Mouse (Mus musculus) forebrain, postnatal 0 days (tissue): ENCODE data around the gene Zfp433. TPM values are rescaled to one million over a fixed set of nuclear protein-coding genes. Genes with fewer than 3 reads are reported as not detected.
"Not testable (repeated sequence)": the region's sequence is repeated elsewhere in the genome, so short reads cannot be mapped to it uniquely, and the experiment has no call there.

Experiments
- ATAC-seq: fragments of 200-750 bp; cut with Nextera tagmentation; 2 replicates; pipeline ENCODE4 v1.8.0; 2017; ENCODE audit warnings: mild to moderate bottlenecking, moderate library complexity
- DNase-seq: peaks from one replicate; pipeline ENCODE4 v3.0.0-alpha.2; 2015
- H3K27ac ChIP-seq: fragments of 300-500 bp; sonication (generic); 2 replicates; pipeline ENCODE4 v1.5.1; 2014; ENCODE audit warnings: low read depth, mild to moderate bottlenecking, antibody characterized with exemption, low read length, moderate library complexity, mixed read lengths
- H3K27me3 ChIP-seq: fragments of 300-500 bp; sonication (generic); 2 replicates; pipeline ENCODE4 v1.6.1; 2014; ENCODE audit warnings: mild to moderate bottlenecking, low read length, mixed read lengths; ENCODE audit not compliant: insufficient read depth
- H3K36me3 ChIP-seq: fragments of 300-500 bp; sonication (generic); 2 replicates; pipeline ENCODE4 v1.6.1; 2014; ENCODE audit warnings: mild to moderate bottlenecking, moderate library complexity; ENCODE audit not compliant: insufficient read depth
- H3K4me1 ChIP-seq: fragments of 300-500 bp; sonication (generic); 2 replicates; pipeline ENCODE4 v1.6.1; 2014; ENCODE audit warnings: antibody characterized with exemption; ENCODE audit not compliant: insufficient read depth
- H3K4me2 ChIP-seq: fragments of 300-500 bp; sonication (generic); 2 replicates; pipeline ENCODE4 v1.6.1; 2014; ENCODE audit warnings: low read depth, mild to moderate bottlenecking, moderate library complexity
- H3K4me3 ChIP-seq: fragments of 300-500 bp; sonication (generic); 2 replicates; pipeline ENCODE4 v1.5.1; 2014; ENCODE audit warnings: low read depth, low read length, mixed read lengths
- H3K9ac ChIP-seq: fragments of 300-500 bp; sonication (generic); 2 replicates; pipeline ENCODE4 v1.6.1; 2014; ENCODE audit warnings: mild to moderate bottlenecking
- H3K9me3 ChIP-seq: fragments of 300-500 bp; sonication (generic); 2 replicates; pipeline ENCODE4 v1.6.1; 2016; ENCODE audit warnings: low read length
- CTCF ChIP-seq: sonication (generic); IDR thresholded peaks from 2 replicates; pipeline ENCODE4 v1.5.1; 2016; ENCODE audit warnings: antibody characterized with exemption, control low read depth, low read depth
- WGBS: fragments of 180-500 bp; shearing (Covaris S2); extraction: QIAGEN DNeasy Blood & Tissue Kit; methylation state at CpG from one replicate; pipeline ENCODE4 v1.1.7; 2014; 5-methylcytosine and 5-hydroxymethylcytosine counted together
- polyA plus RNA-seq: library from polyadenylated mRNA; unstranded; fragments of >200 nt; fragmentation: Nextera tagmentation; extraction: Ambion mirVana; gene quantifications from 2 replicates; pipeline ENCODE4 v1.2.1, GENCODE M21; 2015
- total RNA-seq: library from RNA; depleted of rRNA; stranded (reverse); fragments of >200 nt; gene quantifications from 2 replicates; pipeline ENCODE4 v1.2.3, GENCODE M21; 2014; rRNA removed

Zfp433 gene
- 11.3 and 19.1 TPM in 2 replicates for total RNA-seq
- polyA plus RNA-seq = 6.6 and 9.1 TPM in 2 replicates

GRCm38 (mm10) chr10:81704531-81705301, at the start of gene Zfp433:
Zfp433 (plus strand) TSS chr10:81704825.
- H3K9ac ChIP-seq, H3K4me1 ChIP-seq, DNase-seq, H3K27ac ChIP-seq, H3K36me3 ChIP-seq, H3K4me3 ChIP-seq, H3K4me2 ChIP-seq, H3K27me3 ChIP-seq, H3K9me3 ChIP-seq: not testable (repeated sequence)
- no CpG with 5 or more reads among the region's 46 CpGs for WGBS
- ATAC-seq = peak; percentile 100

- peaks cover 45% of the 10 kb centered on the region for H3K9me3 ChIP-seq
- DNase-seq = no peak
- WGBS = 98% methylated on average over 10 of the region's 10 CpGs
Observed at GRCm38 (mm10) chr10:81655178-81655577, 49.4 kb upstream of the Zfp433 start.

GRCm38 (mm10) chr10:81656174-81656573, 48.5 kb upstream of the Zfp433 start:
- 95% methylated on average over 2 of the region's 2 CpGs for WGBS
- Histone ChIP-seq H3K27ac (no peak overlapping the region), H3K4me1 (no peaks in the 10 kb centered on the region), H3K4me3 (no peak overlapping the region), H3K9me3 (peaks cover 46% of the 10 kb centered on the region), H3K9ac (no peak overlapping the region), H3K4me2 (no peak overlapping the region), H3K27me3 (no peaks in the 10 kb centered on the region), H3K36me3 (peaks cover 4% of the 10 kb centered on the region; the same call in 1 of the 2 replicates)
- ATAC-seq = no peak
- DNase-seq = no peak
- no peak for TF ChIP-seq CTCF

More at GRCm38 (mm10) chr10:81655178-81655577, 49.4 kb upstream of the Zfp433 start:
- Histone ChIP-seq H3K36me3 (peaks cover 4% of the 10 kb centered on the region; the same call in 1 of the 2 replicates), H3K4me3 (no peak overlapping the region), H3K9ac (no peak overlapping the region), H3K27me3 (no peaks in the 10 kb centered on the region), H3K4me1 (no peaks in the 10 kb centered on the region), H3K4me2 (no peak overlapping the region), H3K27ac (no peak overlapping the region)
- no peak for TF ChIP-seq CTCF
- ATAC-seq = no peak

- not testable (repeated sequence) for H3K36me3 ChIP-seq, H3K27ac ChIP-seq, H3K4me3 ChIP-seq, H3K4me1 ChIP-seq, DNase-seq, ATAC-seq, H3K9me3 ChIP-seq, H3K27me3 ChIP-seq, H3K9ac ChIP-seq, H3K4me2 ChIP-seq
- WGBS = no CpG with 5 or more reads among the region's 18 CpGs
Observed at GRCm38 (mm10) chr10:81687114-81687513, 17.5 kb upstream of the Zfp433 start.

DNA sequence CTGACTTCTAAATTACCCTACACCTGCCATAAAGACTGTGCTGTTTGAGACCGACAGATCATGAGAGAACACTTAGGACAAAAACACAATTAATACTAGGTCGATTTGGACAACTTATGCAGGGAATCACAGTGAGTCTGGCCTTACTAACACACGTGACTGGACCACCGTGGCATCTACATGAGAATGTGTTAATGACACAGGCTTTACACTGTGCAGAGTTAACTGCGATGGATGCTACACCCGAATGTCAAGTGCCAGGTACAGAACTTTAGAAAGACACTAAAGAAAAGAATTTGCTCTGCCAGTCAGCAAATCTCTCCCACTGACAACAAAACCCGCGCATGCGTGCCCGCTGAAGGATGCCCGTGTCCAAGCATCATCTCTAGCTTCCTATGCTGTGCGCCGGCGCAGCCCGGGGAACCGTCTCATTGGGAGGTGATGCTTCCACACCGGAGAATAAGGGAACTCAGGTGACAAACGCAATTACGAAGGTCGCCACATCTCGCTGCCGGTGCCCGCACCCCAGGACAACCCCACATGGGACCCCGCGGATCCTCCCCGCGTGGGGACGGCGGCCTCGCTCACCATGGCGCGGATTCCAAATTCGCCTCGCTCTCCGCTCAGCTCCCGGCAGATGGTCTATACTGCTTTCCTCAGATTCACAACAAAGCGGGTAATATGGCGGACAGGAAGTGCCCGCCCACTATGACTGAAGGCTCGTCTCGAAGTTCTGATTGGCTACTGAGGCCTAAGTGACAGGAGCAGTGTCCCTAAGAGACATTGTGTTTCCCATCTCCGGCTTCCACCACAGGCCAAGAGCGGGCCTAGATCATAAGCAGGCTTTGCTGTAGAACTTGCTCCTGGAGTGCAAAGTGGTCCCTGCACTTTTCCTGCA, 66.1 kb downstream of the Zfp433 start, which contains the start of gene Gm3055:
Gene Gm3055 (minus strand): TSS at position 656 of the 898 bp plus-strand sequence.
- DNase-seq, H3K4me2 ChIP-seq, H3K36me3 ChIP-seq, H3K4me3 ChIP-seq, H3K27ac ChIP-seq, H3K9me3 ChIP-seq, H3K4me1 ChIP-seq, H3K27me3 ChIP-seq, H3K9ac ChIP-seq: not testable (repeated sequence)
- no CpG with 5 or more reads among the region's 43 CpGs for WGBS
- peak; percentile 99 for ATAC-seq

DNA sequence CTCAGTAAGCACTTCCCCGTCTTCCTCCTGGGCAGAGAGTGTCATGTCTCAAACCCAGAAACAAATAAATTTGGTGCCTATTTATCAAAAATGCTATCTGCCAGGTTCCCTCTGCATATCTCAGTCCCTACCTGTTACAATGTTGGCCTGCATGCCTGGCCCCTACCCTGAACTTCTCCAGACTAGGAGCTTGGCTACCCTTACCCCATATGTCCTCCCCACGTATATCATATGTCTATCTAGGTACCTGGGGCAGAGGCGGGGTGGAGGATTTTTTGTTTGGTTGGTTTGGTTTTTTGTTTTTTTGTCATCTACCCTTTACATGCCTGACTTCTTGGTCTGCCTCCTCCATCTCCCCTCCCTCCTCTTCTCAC, 66.8 kb downstream of the Zfp433 start:
- ATAC-seq, H3K36me3 ChIP-seq: not testable (repeated sequence)

More for the DNA sequence above, 66.8 kb downstream of the Zfp433 start:
- H3K4me2 ChIP-seq, H3K4me1 ChIP-seq, H3K27me3 ChIP-seq, H3K9me3 ChIP-seq, H3K27ac ChIP-seq, H3K9ac ChIP-seq, H3K4me3 ChIP-seq, DNase-seq: not testable (repeated sequence)
- no CpG with 5 or more reads among the region's 3 CpGs for WGBS

Other genes starting within 250 kb of the Zfp433 start
- 9.0 and 14.5 TPM in 2 replicates for gene Nfic, start 249.2 kb upstream of the Zfp433 start, total RNA-seq
- 14.8 and 23.1 TPM in 2 replicates for gene Nfic, start 249.2 kb upstream of the Zfp433 start, polyA plus RNA-seq
- 122 and 166 TPM in 2 replicates for gene Celf5, start 222.1 kb upstream of the Zfp433 start, total RNA-seq
- gene Celf5, start 222.1 kb upstream of the Zfp433 start, polyA plus RNA-seq = 59.9 and 71.3 TPM in 2 replicates
- 83.3 and 105 TPM in 2 replicates for gene Ncln, start 208.4 kb upstream of the Zfp433 start, total RNA-seq
- gene Ncln, start 208.4 kb upstream of the Zfp433 start, polyA plus RNA-seq = 57.1 and 65.0 TPM in 2 replicates
- gene S1pr4, start 204.7 kb upstream of the Zfp433 start, total RNA-seq = 0.38 TPM in 1 of 2 replicates, not detected in the other
- gene S1pr4, start 204.7 kb upstream of the Zfp433 start, polyA plus RNA-seq = 0.31 and 0.39 TPM in 2 replicates
- 1.3 and 1.5 TPM in 2 replicates for gene Gna15, start 180.6 kb upstream of the Zfp433 start, total RNA-seq
- gene Gna15, start 180.6 kb upstream of the Zfp433 start, polyA plus RNA-seq = 1.3 and 1.6 TPM in 2 replicates
- gene Gna11, start 159.6 kb upstream of the Zfp433 start, total RNA-seq = 110 and 114 TPM in 2 replicates
- 126 and 133 TPM in 2 replicates for gene Gna11, start 159.6 kb upstream of the Zfp433 start, polyA plus RNA-seq
- 450 and 455 TPM in 2 replicates for gene Aes, start 145.3 kb upstream of the Zfp433 start, total RNA-seq
- 752 and 802 TPM in 2 replicates for gene Aes, start 145.3 kb upstream of the Zfp433 start, polyA plus RNA-seq
- 20.5 and 25.6 TPM in 2 replicates for gene Tle2, start 130.3 kb upstream of the Zfp433 start, total RNA-seq
- gene Tle2, start 130.3 kb upstream of the Zfp433 start, polyA plus RNA-seq = 21.0 and 30.5 TPM in 2 replicates
- 8.7 and 14.1 TPM in 2 replicates for gene Tle6, start 103.8 kb upstream of the Zfp433 start, total RNA-seq
- gene Tle6, start 103.8 kb upstream of the Zfp433 start, polyA plus RNA-seq = 4.2 and 5.1 TPM in 2 replicates
- 3.8 and 4.7 TPM in 2 replicates for gene BC025920, start 98.6 kb upstream of the Zfp433 start, total RNA-seq
- gene BC025920, start 98.6 kb upstream of the Zfp433 start, polyA plus RNA-seq = 1.4 TPM in 2 replicates
- gene Sirt6, start 77.0 kb upstream of the Zfp433 start, total RNA-seq = 18.0 and 25.2 TPM in 2 replicates
- gene Sirt6, start 77.0 kb upstream of the Zfp433 start, polyA plus RNA-seq = 30.8 and 33.4 TPM in 2 replicates
- 45.9 and 63.6 TPM in 2 replicates for gene Ankrd24, start 76.3 kb upstream of the Zfp433 start, total RNA-seq
- 11.4 and 13.0 TPM in 2 replicates for gene Ankrd24, start 76.3 kb upstream of the Zfp433 start, polyA plus RNA-seq
- gene Gm10778, start 55.8 kb upstream of the Zfp433 start, total RNA-seq = 5.9 and 9.5 TPM in 2 replicates
- 2.3 and 3.4 TPM in 2 replicates for gene Gm10778, start 55.8 kb upstream of the Zfp433 start, polyA plus RNA-seq
- 27.7 and 37.7 TPM in 2 replicates for gene Gm3055, start 66.3 kb downstream of the Zfp433 start, total RNA-seq
- gene Gm3055, start 66.3 kb downstream of the Zfp433 start, polyA plus RNA-seq = 9.7 and 10.0 TPM in 2 replicates
- 1.9 and 3.5 TPM in 2 replicates for gene Gm4767, start 107.4 kb downstream of the Zfp433 start, total RNA-seq
- 1.5 and 2.2 TPM in 2 replicates for gene Gm4767, start 107.4 kb downstream of the Zfp433 start, polyA plus RNA-seq
- 8.2 and 10.0 TPM in 2 replicates for gene Gm32687, start 159.1 kb downstream of the Zfp433 start, total RNA-seq
- gene Gm32687, start 159.1 kb downstream of the Zfp433 start, polyA plus RNA-seq = 4.0 and 6.1 TPM in 2 replicates
- 10.5 and 10.9 TPM in 2 replicates for gene Zfp781, start 225.7 kb downstream of the Zfp433 start, total RNA-seq
- gene Zfp781, start 225.7 kb downstream of the Zfp433 start, polyA plus RNA-seq = 3.8 and 4.9 TPM in 2 replicates